Mouse (Mus musculus): Measurements from ENCODE around the gene Aloxe3. TPM values are rescaled to one million over a fixed set of nuclear protein-coding genes. Genes with fewer than 3 reads are reported as not detected.

Gene Aloxe3
- polyA plus RNA-seq, 1 experiment: 10.8 TPM

DNA sequence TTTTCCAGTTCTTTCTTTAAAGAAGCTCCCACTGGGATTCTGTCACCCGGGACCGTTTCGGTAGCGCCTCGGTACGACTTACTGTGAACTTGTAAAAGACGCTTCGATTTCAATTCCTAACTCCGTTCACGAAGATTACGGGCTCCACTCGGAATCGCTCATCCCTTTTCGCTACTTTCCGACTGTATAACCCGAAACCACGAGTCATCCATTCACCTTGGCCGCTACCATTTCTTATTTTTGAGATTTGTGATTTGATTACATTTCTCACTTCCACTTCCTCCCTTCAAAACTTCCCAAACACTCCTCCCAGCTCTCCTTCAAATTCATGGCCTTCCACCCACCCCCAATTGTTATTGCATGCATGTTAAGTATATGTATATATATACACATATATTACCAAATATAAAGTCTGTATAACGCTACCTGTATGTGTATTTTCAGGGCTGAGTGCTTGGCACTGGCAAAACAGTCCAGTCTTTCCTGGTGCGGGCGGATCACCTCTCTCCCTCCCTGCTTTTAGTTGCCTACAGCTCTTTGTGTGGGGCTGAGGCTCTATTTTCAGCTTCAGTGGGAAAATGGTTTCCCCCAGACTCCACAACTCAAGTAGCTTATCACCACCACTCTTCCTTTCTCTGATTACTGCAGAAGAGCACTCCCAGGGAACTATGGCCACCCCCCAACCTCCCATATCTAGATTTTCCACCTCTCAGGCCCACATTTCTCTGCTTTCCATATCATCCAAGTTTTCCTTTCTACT, 14.5 kb upstream of the Aloxe3 start:
- no peaks in the 10 kb centered on the region for H3K4me1 ChIP-seq (ENCODE audit: control insufficient read depth, insufficient read depth, low read length)
- no peak for TF ChIP-seq POLR2A (IDR thresholded peaks at IDR 0.05; ENCODE audit: borderline replicate concordance, insufficient read depth, low read length)
- no peak for TF ChIP-seq CTCF (IDR thresholded peaks at IDR 0.05; ENCODE audit: borderline replicate concordance, insufficient read depth, low read depth, low read length)
- no peaks in the 10 kb centered on the region for H3K27me3 ChIP-seq (ENCODE audit: control insufficient read depth, insufficient read depth, low read length)
- no peak for DNase-seq
- H3K27ac ChIP-seq (ENCODE audit: insufficient read depth, low read length): no peak overlapping the region
- WGBS: 13% methylated on average over 21 of the region's 21 CpGs
- H3K4me3 ChIP-seq (replicated peaks; ENCODE audit: insufficient read depth, low read depth, low read length): peak overlapping the region; percentile 63

DNA sequence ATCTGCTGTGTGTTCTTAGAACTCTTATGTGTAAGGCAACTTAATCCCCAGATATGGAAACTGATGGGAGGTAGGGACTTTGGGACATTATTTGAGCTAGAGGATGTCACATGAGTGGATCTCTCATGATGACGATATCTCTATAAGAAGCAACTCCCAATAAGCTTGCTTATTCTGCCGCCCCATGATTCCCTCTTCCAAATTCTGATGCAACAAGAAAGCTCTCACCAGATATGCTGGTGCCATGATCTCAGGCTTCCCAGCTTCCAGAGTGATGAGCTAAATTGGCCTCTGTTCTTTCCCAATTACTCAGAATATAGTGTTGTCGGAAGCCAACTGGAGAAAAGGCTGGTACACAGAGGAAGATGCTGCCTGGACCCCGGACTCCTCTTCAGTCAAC, 13.8 kb upstream of the Aloxe3 start:
- no peak for DNase-seq
- H3K4me3 ChIP-seq (replicated peaks; ENCODE audit: insufficient read depth, low read depth, low read length): no peak overlapping the region
- 79% methylated on average over 4 of the region's 4 CpGs for WGBS
- no peak overlapping the region for H3K27ac ChIP-seq (ENCODE audit: insufficient read depth, low read length)
- TF ChIP-seq CTCF (IDR thresholded peaks at IDR 0.05; ENCODE audit: borderline replicate concordance, insufficient read depth, low read depth, low read length) (no peak), POLR2A (IDR thresholded peaks at IDR 0.05; ENCODE audit: borderline replicate concordance, insufficient read depth, low read length) (no peak)
- no peaks in the 10 kb centered on the region for H3K27me3 ChIP-seq (ENCODE audit: control insufficient read depth, insufficient read depth, low read length)
- H3K4me1 ChIP-seq (ENCODE audit: control insufficient read depth, insufficient read depth, low read length): no peaks in the 10 kb centered on the region

DNA sequence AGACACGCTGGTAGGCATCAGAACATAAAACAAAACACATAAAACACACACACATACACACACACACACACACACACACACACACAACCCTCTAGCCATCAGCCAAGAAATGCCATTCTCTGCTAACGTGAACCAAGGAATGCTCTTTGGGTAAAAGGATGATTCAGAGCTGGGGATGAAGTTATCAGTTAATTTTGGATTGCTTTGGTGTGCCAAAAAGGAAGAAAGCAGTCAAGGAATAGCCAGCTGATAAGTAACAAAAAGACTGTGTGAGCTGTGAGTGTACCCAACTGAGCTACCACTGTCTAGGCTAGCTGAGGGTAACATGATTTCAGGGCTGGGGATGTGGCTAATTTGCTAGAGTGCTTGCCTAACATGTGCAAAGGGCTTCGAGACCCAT, 11.7 kb upstream of the Aloxe3 start:
- no peaks in the 10 kb centered on the region for H3K4me1 ChIP-seq (ENCODE audit: control insufficient read depth, insufficient read depth, low read length)

DNA sequence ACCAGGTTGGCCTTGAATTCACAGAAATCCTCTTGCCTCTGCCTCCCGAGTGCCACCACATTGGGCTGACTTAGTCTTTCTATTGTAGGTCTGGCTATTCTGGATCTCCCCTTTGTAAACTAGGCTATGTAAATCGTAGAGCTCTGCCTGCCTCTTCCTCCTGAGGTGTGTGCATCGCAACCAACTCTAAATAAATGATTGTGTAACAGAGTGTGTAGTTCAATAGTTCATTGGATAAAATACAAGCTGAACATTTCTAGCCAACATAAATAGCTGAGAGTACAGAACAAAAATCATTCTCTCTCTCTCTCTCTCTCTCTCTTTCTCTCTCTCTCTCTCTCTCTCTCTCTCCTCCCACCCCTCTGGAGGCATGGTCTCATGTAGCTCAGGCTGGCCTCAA, 11.1 kb upstream of the Aloxe3 start:
- no peak overlapping the region for H3K4me3 ChIP-seq (replicated peaks; ENCODE audit: insufficient read depth, low read depth, low read length)
- H3K27ac ChIP-seq (ENCODE audit: insufficient read depth, low read length): no peak overlapping the region
- no peaks in the 10 kb centered on the region for H3K27me3 ChIP-seq (ENCODE audit: control insufficient read depth, insufficient read depth, low read length)
- no peak for TF ChIP-seq POLR2A (IDR thresholded peaks at IDR 0.05; ENCODE audit: borderline replicate concordance, insufficient read depth, low read length)
- TF ChIP-seq CTCF (IDR thresholded peaks at IDR 0.05; ENCODE audit: borderline replicate concordance, insufficient read depth, low read depth, low read length): no peak
- DNase-seq: no peak
- H3K4me1 ChIP-seq (ENCODE audit: control insufficient read depth, insufficient read depth, low read length): no peaks in the 10 kb centered on the region
- 84% methylated on average over 3 of the region's 3 CpGs for WGBS

More for the DNA sequence above, 11.7 kb upstream of the Aloxe3 start:
- 78% methylated on average over 3 of the region's 3 CpGs for WGBS
- H3K4me3 ChIP-seq (replicated peaks; ENCODE audit: insufficient read depth, low read depth, low read length): no peak overlapping the region
- no peak for DNase-seq
- no peak for TF ChIP-seq CTCF (IDR thresholded peaks at IDR 0.05; ENCODE audit: borderline replicate concordance, insufficient read depth, low read depth, low read length)
- no peak for TF ChIP-seq POLR2A (IDR thresholded peaks at IDR 0.05; ENCODE audit: borderline replicate concordance, insufficient read depth, low read length)
- no peak overlapping the region for H3K27ac ChIP-seq (ENCODE audit: insufficient read depth, low read length)
- H3K27me3 ChIP-seq (ENCODE audit: control insufficient read depth, insufficient read depth, low read length): no peaks in the 10 kb centered on the region

DNA sequence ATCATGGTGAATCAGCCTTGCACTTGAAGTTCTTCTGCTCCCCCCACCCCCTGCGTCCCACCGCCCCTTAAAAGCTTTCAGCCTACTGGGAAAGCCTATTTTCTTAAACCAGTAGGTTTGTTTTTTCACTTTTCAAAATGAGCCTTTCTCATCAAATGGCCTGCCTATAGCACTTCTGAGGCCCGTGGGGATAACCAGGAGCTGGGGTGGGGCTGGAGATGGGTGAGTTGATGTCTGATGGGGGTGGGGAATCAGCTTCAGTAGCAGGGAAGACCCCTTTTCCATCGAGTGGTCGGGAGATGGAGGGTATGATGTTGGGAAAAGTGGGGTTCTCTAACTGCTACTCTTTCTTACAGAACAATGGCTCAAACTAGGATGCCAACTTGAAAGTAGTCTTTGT, 8.9 kb upstream of the Aloxe3 start:
- Histone ChIP-seq H3K27ac (ENCODE audit: insufficient read depth, low read length) (no peak overlapping the region), H3K27me3 (ENCODE audit: control insufficient read depth, insufficient read depth, low read length) (no peaks in the 10 kb centered on the region), H3K4me3 (replicated peaks; ENCODE audit: insufficient read depth, low read depth, low read length) (peak overlapping the region; percentile 40), H3K4me1 (ENCODE audit: control insufficient read depth, insufficient read depth, low read length) (no peaks in the 10 kb centered on the region)
- WGBS: 51% methylated on average over 5 of the region's 5 CpGs
- no peak for TF ChIP-seq CTCF (IDR thresholded peaks at IDR 0.05; ENCODE audit: borderline replicate concordance, insufficient read depth, low read depth, low read length)
- DNase-seq: peak in 1 of 2 experiments; percentile 20

DNA sequence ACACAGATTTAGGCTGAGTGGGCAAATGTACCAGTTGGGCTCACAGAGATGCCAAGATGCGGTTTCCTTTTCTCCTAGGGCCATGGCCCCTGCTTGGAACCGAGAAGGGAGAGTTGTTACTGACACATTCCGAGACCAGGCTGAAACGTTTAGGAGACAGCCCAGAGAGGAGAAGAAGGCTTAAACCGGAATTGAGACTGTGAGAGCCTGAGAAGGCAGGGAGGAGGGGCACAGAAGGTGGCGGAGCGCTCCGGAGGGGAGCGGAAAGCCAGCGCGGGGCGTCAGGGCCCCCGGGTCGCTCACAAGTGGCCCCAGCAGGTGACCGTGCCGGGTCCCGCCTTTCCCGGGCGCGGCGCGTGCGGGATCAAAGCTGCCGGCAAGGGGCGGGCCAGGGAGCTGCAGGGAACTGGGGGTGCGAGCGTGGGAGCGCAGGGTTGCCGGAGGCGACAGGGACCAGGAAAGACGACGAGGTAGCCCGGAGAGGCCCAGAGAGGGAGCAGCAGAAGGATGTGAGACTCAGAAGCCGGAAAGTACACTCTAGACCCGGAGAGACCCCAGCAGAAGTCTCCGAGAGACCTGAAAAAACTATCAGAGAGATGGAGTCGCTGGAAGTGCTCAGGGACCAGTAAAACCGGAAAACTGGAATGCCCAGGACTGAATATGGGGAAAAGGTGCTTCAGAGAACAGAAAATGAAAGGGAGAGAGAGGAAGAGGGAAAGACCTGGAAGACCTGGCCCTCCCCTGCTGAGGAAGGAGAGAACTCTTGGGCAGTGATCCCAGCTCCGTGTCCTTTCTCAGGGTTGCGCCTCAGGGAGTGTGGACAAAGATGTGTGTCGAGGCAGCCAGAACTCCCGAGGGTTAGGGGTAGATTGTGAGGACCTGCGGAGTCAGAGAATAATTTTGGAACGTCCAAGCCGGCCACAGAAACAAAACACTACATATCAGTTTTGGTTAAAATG, 7.7 kb upstream of the Aloxe3 start:
- Histone ChIP-seq H3K27me3 (ENCODE audit: control insufficient read depth, insufficient read depth, low read length) (no peaks in the 10 kb centered on the region), H3K27ac (ENCODE audit: insufficient read depth, low read length) (peak overlapping the region; percentile 83), H3K4me3 (replicated peaks; ENCODE audit: insufficient read depth, low read depth, low read length) (peak overlapping the region; percentile 86), H3K4me1 (ENCODE audit: control insufficient read depth, insufficient read depth, low read length) (no peaks in the 10 kb centered on the region)
- WGBS: under 1% methylated on average over 45 of the region's 45 CpGs
- no peak for TF ChIP-seq CTCF (IDR thresholded peaks at IDR 0.05; ENCODE audit: borderline replicate concordance, insufficient read depth, low read depth, low read length)
- TF ChIP-seq POLR2A (IDR thresholded peaks at IDR 0.05; ENCODE audit: borderline replicate concordance, insufficient read depth, low read length): no peak
- peak; percentile 74 to 79 for DNase-seq

DNA sequence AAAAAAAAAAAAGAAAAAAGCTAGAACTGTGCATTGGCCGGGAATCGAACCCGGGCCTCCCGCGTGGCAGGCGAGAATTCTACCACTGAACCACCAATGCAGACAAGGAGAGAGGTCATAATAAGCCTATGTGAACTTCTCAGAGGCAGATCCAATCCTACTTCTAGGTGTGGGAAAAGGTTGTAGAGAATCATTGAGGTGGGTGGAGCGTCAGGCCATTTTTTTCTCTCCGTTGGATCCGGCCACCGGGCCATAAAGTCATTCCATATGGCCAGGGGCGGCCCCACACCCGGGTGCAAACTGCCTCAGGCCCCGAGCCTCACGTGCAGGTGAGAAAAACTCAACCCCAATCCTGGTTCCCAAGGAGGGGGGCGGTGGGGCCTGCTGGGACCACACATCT, 6.9 kb upstream of the Aloxe3 start:
- Histone ChIP-seq H3K27ac (ENCODE audit: insufficient read depth, low read length) (no peak overlapping the region), H3K4me1 (ENCODE audit: control insufficient read depth, insufficient read depth, low read length) (no peaks in the 10 kb centered on the region), H3K4me3 (replicated peaks; ENCODE audit: insufficient read depth, low read depth, low read length) (peak overlapping the region; percentile 86), H3K27me3 (ENCODE audit: control insufficient read depth, insufficient read depth, low read length) (no peaks in the 10 kb centered on the region)
- DNase-seq: peak; percentile 88
- WGBS: 2% methylated on average over 15 of the region's 15 CpGs
- no peak for TF ChIP-seq CTCF (IDR thresholded peaks at IDR 0.05; ENCODE audit: borderline replicate concordance, insufficient read depth, low read depth, low read length)
- no peak for TF ChIP-seq POLR2A (IDR thresholded peaks at IDR 0.05; ENCODE audit: borderline replicate concordance, insufficient read depth, low read length)

Measured in cerebellum, adult 2 months (tissue).